ENCODE assay signal across 24 mouse cellular contexts in genomic region chr4:31618026-31618425, GRCm38 (mm10).
DNase-seq lines count a peak whose midpoint lies in the region; ATAC-seq and TF ChIP-seq lines count a peak whose summit lies in the region.
"Had no signal": no experiment of that assay in that cellular context is flagged by ENCODE, and none has a peak within 500 bp of the region (broad histone marks: within the 10 kb centered on the region; RNA-seq: fewer than 3 reads in every experiment).

No protein-coding gene starts in this region.

- H3K4me3 ChIP-seq in forebrain, embryonic 10.5 days = no peak overlapping the region
- no peak overlapping the region for H3K4me3 ChIP-seq in forebrain, embryonic 14.5 days (ENCODE audit: low read depth, low read length)
- H3K4me3 ChIP-seq in kidney, postnatal 0 days (replicated peaks; ENCODE audit: low read depth, low read length) = no peak overlapping the region
- H3K4me3 ChIP-seq in kidney, adult 2 months (ENCODE audit: insufficient read depth, low read depth, low read length) = no peak overlapping the region
- no peak overlapping the region for H3K4me3 ChIP-seq in testis, adult 2 months (ENCODE audit: control insufficient read depth, low read depth, low read length)
- H3K4me3 ChIP-seq: embryonic facial prominence, embryonic 12.5 days; heart, embryonic 10.5 days; midbrain, embryonic 12.5 days had no signal

- no peak overlapping the region for H3K4me2 ChIP-seq in forebrain, embryonic 14.5 days (ENCODE audit: low read length)
- H3K4me2 ChIP-seq in kidney, postnatal 0 days (ENCODE audit: low read length) = no peak overlapping the region
- H3K4me2 ChIP-seq: embryonic facial prominence, embryonic 12.5 days; liver, embryonic 11.5 days; midbrain, embryonic 12.5 days had no signal

- H3K9ac ChIP-seq in forebrain, embryonic 14.5 days (ENCODE audit: low read length) = no peak overlapping the region
- H3K9ac ChIP-seq in kidney, postnatal 0 days (ENCODE audit: low read depth, low read length) = no peak overlapping the region
- H3K9ac ChIP-seq: embryonic facial prominence, embryonic 12.5 days; midbrain, embryonic 12.5 days had no signal

- no peak for TF ChIP-seq POLR2A in kidney, adult 2 months (IDR thresholded peaks at IDR 0.05; ENCODE audit: low read depth, low read length)
- no peak for TF ChIP-seq POLR2A in testis, adult 2 months (IDR thresholded peaks at IDR 0.05; ENCODE audit: control insufficient read depth, low read depth, low read length)

- ATAC-seq in forebrain, embryonic 14.5 days = no peak; the same call in 1 of the 2 replicates
- ATAC-seq in kidney, postnatal 0 days (replicated peaks; ENCODE audit: low FRiP score, low read depth) = no peak

- H3K9me3 ChIP-seq in forebrain, embryonic 10.5 days = no peaks in the 10 kb centered on the region
- no peaks in the 10 kb centered on the region for H3K9me3 ChIP-seq in forebrain, embryonic 14.5 days (replicated peaks; ENCODE audit: control insufficient read depth, low read length)
- H3K9me3 ChIP-seq in kidney, postnatal 0 days (replicated peaks; ENCODE audit: low read length) = no peaks in the 10 kb centered on the region
- H3K9me3 ChIP-seq: embryonic facial prominence, embryonic 12.5 days; heart, embryonic 10.5 days; midbrain, embryonic 12.5 days had no signal

- H3K27ac ChIP-seq in forebrain, embryonic 10.5 days = peak overlapping the region; percentile 49
- H3K27ac ChIP-seq in forebrain, embryonic 14.5 days (ENCODE audit: low read depth, low read length) = no peak overlapping the region
- no peak overlapping the region for H3K27ac ChIP-seq in kidney, postnatal 0 days
- H3K27ac ChIP-seq in kidney, adult 2 months (ENCODE audit: insufficient read depth, low read depth, low read length) = no peak overlapping the region
- H3K27ac ChIP-seq in testis, adult 2 months (ENCODE audit: control insufficient read depth, insufficient read depth, low read depth, low read length) = peak overlapping the region; percentile 3; the same call in 1 of the 2 replicates
- H3K27ac ChIP-seq: embryonic facial prominence, embryonic 12.5 days; heart, embryonic 10.5 days; macrophage; midbrain, embryonic 12.5 days had no signal

- H3K27me3 ChIP-seq in forebrain, embryonic 10.5 days (ENCODE audit: poor library complexity, severe bottlenecking) = peaks cover 12% of the 10 kb centered on the region; the same call in 1 of the 2 replicates
- H3K27me3 ChIP-seq in forebrain, embryonic 14.5 days (replicated peaks; ENCODE audit: control insufficient read depth, insufficient read depth, low read length) = no peaks in the 10 kb centered on the region
- H3K27me3 ChIP-seq in kidney, postnatal 0 days (ENCODE audit: insufficient read depth, low read length) = no peaks in the 10 kb centered on the region
- H3K27me3 ChIP-seq in kidney, adult 2 months (replicated peaks; ENCODE audit: control insufficient read depth, insufficient read depth, low read length) = no peaks in the 10 kb centered on the region
- no peaks in the 10 kb centered on the region for H3K27me3 ChIP-seq in testis, adult 2 months (ENCODE audit: control insufficient read depth, insufficient read depth, low read length)
- H3K27me3 ChIP-seq: embryonic facial prominence, embryonic 12.5 days had no signal

- no peaks in the 10 kb centered on the region for H3K36me3 ChIP-seq in forebrain, embryonic 10.5 days (replicated peaks)
- no peaks in the 10 kb centered on the region for H3K36me3 ChIP-seq in forebrain, embryonic 14.5 days (ENCODE audit: control insufficient read depth, insufficient read depth, low read length)
- H3K36me3 ChIP-seq in kidney, postnatal 0 days (ENCODE audit: insufficient read depth, low read length) = no peaks in the 10 kb centered on the region
- no peaks in the 10 kb centered on the region for H3K36me3 ChIP-seq in kidney, adult 2 months (ENCODE audit: control insufficient read depth, insufficient read depth, low read length)
- H3K36me3 ChIP-seq in testis, adult 2 months (ENCODE audit: control insufficient read depth, insufficient read depth, low read length) = no peaks in the 10 kb centered on the region
- H3K36me3 ChIP-seq: embryonic facial prominence, embryonic 12.5 days; G1E; heart, embryonic 10.5 days; midbrain, embryonic 12.5 days had no signal

- DNase-seq in forebrain, embryonic 10.5 days (ENCODE audit: extremely low spot score, low spot score) = no peak
- DNase-seq in forebrain, embryonic 14.5 days (ENCODE audit: low spot score) = no peak
- DNase-seq in kidney, postnatal 0 days (ENCODE audit: low spot score) = peak; percentile 47
- no peak for DNase-seq in kidney, adult 2 months
- DNase-seq in testis, postnatal 14 days (ENCODE audit: low spot score) = no peak
- DNase-seq in retina, postnatal 1 day = peak; percentile 51
- no peak for DNase-seq in adrenal gland, adult 2 months
- DNase-seq: adrenal gland, postnatal 36 days; cerebellum, adult 2 months; gastrocnemius, postnatal 36 days; heart, postnatal 10 days; kidney, adult 8-10 months; kidney, postnatal 36 days; left cerebral cortex, postnatal 4 days; lung, adult 2 months; right cerebral cortex, adult 18-20 months; thymus, postnatal 25 days had no signal

- H3K4me1 ChIP-seq in forebrain, embryonic 10.5 days = peaks cover 49% of the 10 kb centered on the region
- peaks cover 24% of the 10 kb centered on the region for H3K4me1 ChIP-seq in forebrain, embryonic 14.5 days (ENCODE audit: control insufficient read depth, insufficient read depth, low read length)
- H3K4me1 ChIP-seq in kidney, postnatal 0 days (replicated peaks; ENCODE audit: insufficient read depth, low read length) = peaks cover 4% of the 10 kb centered on the region; the same call in 1 of the 2 replicates
- no peaks in the 10 kb centered on the region for H3K4me1 ChIP-seq in kidney, adult 2 months (ENCODE audit: control insufficient read depth, insufficient read depth, low read length)
- H3K4me1 ChIP-seq in testis, adult 2 months (ENCODE audit: control insufficient read depth, insufficient read depth, low read length) = no peaks in the 10 kb centered on the region
- H3K4me1 ChIP-seq: heart, embryonic 10.5 days had no signal

- WGBS in forebrain, embryonic 10.5 days = 59% methylated on average over 4 of the region's 4 CpGs
- WGBS in forebrain, embryonic 14.5 days = 22% methylated on average over 4 of the region's 4 CpGs
- 44% methylated on average over 4 of the region's 4 CpGs for WGBS in kidney, postnatal 0 days
- WGBS in kidney, adult 2 months = 45% methylated on average over 4 of the region's 4 CpGs

- no peak for TF ChIP-seq CTCF in kidney, postnatal 0 days (IDR thresholded peaks at IDR 0.05; ENCODE audit: low read depth)
- no peak for TF ChIP-seq CTCF in kidney, adult 2 months (conservative IDR thresholded peaks at IDR 0.05; ENCODE audit: insufficient read depth, insufficient read length, low read depth, low read length)
- no peak for TF ChIP-seq CTCF in testis, adult 2 months (IDR thresholded peaks at IDR 0.05; ENCODE audit: control insufficient read depth, insufficient read depth, insufficient replicate concordance, low read depth, low read length)

Comparison
In these comparisons a context has a peak if more than half of its experiments do, and no peak if none do; other contexts are left out.
1. DNase-seq: peak in kidney, postnatal 0 days (single experiment) and retina, postnatal 1 day (single experiment); none in forebrain, embryonic 10.5 days (single experiment), forebrain, embryonic 14.5 days (single experiment), kidney, adult 2 months (single experiment), testis, postnatal 14 days (single experiment) and adrenal gland, adult 2 months (single experiment).
2. H3K27ac ChIP-seq: peak in forebrain, embryonic 10.5 days (single experiment) and testis, adult 2 months (single experiment); none in forebrain, embryonic 14.5 days (single experiment), kidney, postnatal 0 days (single experiment) and kidney, adult 2 months (single experiment).